Mouse (Mus musculus): Measurements from ENCODE around the gene Efhd1.

Efhd1 gene

GRCm38 (mm10) chr1:87270641-87271467, 6.7 kb downstream of the Efhd1 start:
- peak in 1 of 2 experiments; percentile 51 for DNase-seq

GRCm38 (mm10) chr1:87271596-87271995, 7.4 kb downstream of the Efhd1 start:
- DNase-seq = no peak

- no peak for DNase-seq
Measured at GRCm38 (mm10) chr1:87272462-87272861, 8.3 kb downstream of the Efhd1 start.

- DNase-seq = peak in 1 of 2 experiments; percentile 62
Measured at GRCm38 (mm10) chr1:87273514-87273942, 9.4 kb downstream of the Efhd1 start.

- no peak for DNase-seq
Measured at GRCm38 (mm10) chr1:87274134-87274533, 10.0 kb downstream of the Efhd1 start.

GRCm38 (mm10) chr1:87275151-87275550, 11.0 kb downstream of the Efhd1 start:
- peak; percentile 65 to 80 for DNase-seq

GRCm38 (mm10) chr1:87276056-87276455, 11.9 kb downstream of the Efhd1 start:
- no peak for DNase-seq

GRCm38 (mm10) chr1:87280281-87280680, 16.1 kb downstream of the Efhd1 start:
- no peak for DNase-seq

GRCm38 (mm10) chr1:87281599-87282412, 17.6 kb downstream of the Efhd1 start:
- DNase-seq = no peak

- no peak for DNase-seq
Measured at GRCm38 (mm10) chr1:87282413-87282788, 18.2 kb downstream of the Efhd1 start.

GRCm38 (mm10) chr1:87283410-87283960, 19.3 kb downstream of the Efhd1 start:
- DNase-seq = peak in 1 of 2 experiments; percentile 62

GRCm38 (mm10) chr1:87287105-87287504, 22.9 kb downstream of the Efhd1 start:
- no peak for DNase-seq

GRCm38 (mm10) chr1:87291416-87291815, 27.3 kb downstream of the Efhd1 start:
- peak; percentile 36 to 51 for DNase-seq

GRCm38 (mm10) chr1:87292420-87293190, 28.4 kb downstream of the Efhd1 start:
- peak; percentile 69 to 82 for DNase-seq

- DNase-seq = peak; percentile 47 to 62
Measured at GRCm38 (mm10) chr1:87294063-87294710, 30.0 kb downstream of the Efhd1 start.

- DNase-seq = no peak
Measured at GRCm38 (mm10) chr1:87294951-87295350, 30.8 kb downstream of the Efhd1 start.

GRCm38 (mm10) chr1:87297346-87297925, 33.3 kb downstream of the Efhd1 start:
- DNase-seq = no peak

- DNase-seq = no peak
Measured at GRCm38 (mm10) chr1:87300360-87301286, 36.5 kb downstream of the Efhd1 start.

- DNase-seq = no peak
Measured at GRCm38 (mm10) chr1:87301971-87302370, 37.8 kb downstream of the Efhd1 start.

- DNase-seq = no peak
Measured at GRCm38 (mm10) chr1:87308952-87309351, 44.8 kb downstream of the Efhd1 start.

- peak; percentile 27 to 49 for DNase-seq
Measured at GRCm38 (mm10) chr1:87309621-87310020, 45.5 kb downstream of the Efhd1 start.
